24 mouse cellular contexts compared by ENCODE assay signal in the genomic region with DNA sequence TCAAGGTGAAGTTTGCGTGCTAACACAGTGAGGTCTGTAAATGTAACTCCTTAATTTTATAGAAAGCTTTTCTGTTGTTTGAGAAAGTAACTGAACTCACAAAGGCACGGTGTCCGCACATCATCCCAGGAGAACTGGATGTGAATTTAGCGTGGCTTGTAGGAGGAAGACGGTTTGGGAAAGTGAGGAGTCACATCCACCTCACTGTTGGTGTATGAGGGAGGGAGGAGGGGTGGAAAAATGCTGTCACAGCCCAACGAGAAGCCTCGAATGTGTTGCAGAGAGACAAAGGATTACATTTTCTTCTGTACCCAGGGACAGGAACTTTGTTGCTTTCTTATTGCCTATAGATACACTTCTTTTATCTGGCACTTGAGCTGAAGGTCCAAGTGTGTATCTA. TPM values are rescaled to one million over a fixed set of nuclear protein-coding genes. Genes with fewer than 3 reads are reported as not detected.
A peak's percentile ranks its signal among the peaks of the same experiment; 100 is the strongest.
DNase-seq lines count a peak whose midpoint lies in the region; ATAC-seq lines count a peak whose summit lies in the region.
"Had no signal": no experiment of that assay in that cellular context is flagged by ENCODE, and none has a peak within 500 bp of the region (broad histone marks: within the 10 kb centered on the region; RNA-seq: fewer than 3 reads in every experiment).

No protein-coding gene starts in this region.

- 0 out of 2 replicates have a peak overlapping the region, but pooled peaks have one; percentile 57 for H3K27ac ChIP-seq in heart, embryonic 12.5 days (ENCODE audit: poor library complexity, severe bottlenecking)
- peak overlapping the region; percentile 51; the same call in 1 of the 2 replicates for H3K27ac ChIP-seq in liver, embryonic 13.5 days
- H3K27ac ChIP-seq: embryonic facial prominence, embryonic 15.5 days; forebrain, embryonic 10.5 days; hindbrain, embryonic 13.5 days; hindbrain, postnatal 0 days had no signal

- H3K9me3 ChIP-seq in heart, embryonic 12.5 days (replicated peaks) = no peaks in the 10 kb centered on the region
- H3K9me3 ChIP-seq in liver, embryonic 13.5 days (replicated peaks) = no peaks in the 10 kb centered on the region
- H3K9me3 ChIP-seq: embryonic facial prominence, embryonic 15.5 days; forebrain, embryonic 10.5 days; G1E; hindbrain, embryonic 13.5 days had no signal

- intact Hi-C loops in heart, postnatal 36 days (cut with DNase I) = no loop called here

- no peaks in the 10 kb centered on the region for H3K27me3 ChIP-seq in heart, embryonic 12.5 days (replicated peaks)
- no peaks in the 10 kb centered on the region for H3K27me3 ChIP-seq in liver, embryonic 13.5 days
- H3K27me3 ChIP-seq: embryonic facial prominence, embryonic 15.5 days; hindbrain, embryonic 13.5 days had no signal

- H3K36me3 ChIP-seq in heart, embryonic 12.5 days = peaks cover 29% of the 10 kb centered on the region
- H3K36me3 ChIP-seq in liver, embryonic 13.5 days = peaks cover 55% of the 10 kb centered on the region

- H3K4me3 ChIP-seq in heart, embryonic 12.5 days = no peak overlapping the region
- H3K4me3 ChIP-seq in liver, embryonic 13.5 days (replicated peaks) = no peak overlapping the region
- H3K4me3 ChIP-seq: embryonic facial prominence, embryonic 15.5 days; erythroblast, embryonic 14.5 days; forebrain, embryonic 10.5 days; hindbrain, embryonic 13.5 days had no signal

- H3K4me2 ChIP-seq in heart, embryonic 12.5 days = no peak overlapping the region
- H3K4me2 ChIP-seq in liver, embryonic 13.5 days = no peak overlapping the region
- H3K4me2 ChIP-seq: embryonic facial prominence, embryonic 15.5 days; hindbrain, embryonic 13.5 days had no signal

- 62% methylated on average over 7 of the region's 7 CpGs for whole genome bisulfite sequencing in heart, embryonic 12.5 days
- WGBS in liver, embryonic 13.5 days (ENCODE audit: insufficient replicate concordance) = 77% methylated on average over 7 of the region's 7 CpGs

- H3K9ac ChIP-seq in heart, embryonic 12.5 days = no peak overlapping the region
- H3K9ac ChIP-seq in liver, embryonic 13.5 days = no peak overlapping the region
- H3K9ac ChIP-seq: embryonic facial prominence, embryonic 15.5 days; hindbrain, embryonic 13.5 days had no signal

- ATAC-seq in heart, embryonic 12.5 days (ENCODE audit: insufficient number of reproducible peaks, low FRiP score) = no peak
- ATAC-seq in liver, embryonic 13.5 days (ENCODE audit: low read depth) = no peak
- no peak for ATAC-seq in CD4-positive, CD25-positive, alpha-beta regulatory T cell, adult 4 months
- ATAC-seq: forebrain, embryonic 14.5 days; hindbrain, postnatal 0 days had no signal

- peaks cover 59% of the 10 kb centered on the region for H3K4me1 ChIP-seq in heart, embryonic 12.5 days (replicated peaks)
- peaks cover 52% of the 10 kb centered on the region for H3K4me1 ChIP-seq in liver, embryonic 13.5 days (replicated peaks)

- DNase-seq in heart, postnatal 36 days = no peak
- no peak for DNase-seq in liver, embryonic 13.5 days
- DNase-seq in liver = no peak
- DNase-seq in brain, adult 2 months (ENCODE audit: low read depth, low spot score) = peak; percentile 57
- peak; percentile 19 for DNase-seq in testis, postnatal 10 days (ENCODE audit: low spot score)
- DNase-seq: adrenal gland, adult 8-10 months; adrenal gland, postnatal 36 days; cerebellum, adult 11 months; cerebellum, adult 8-10 months; cerebellum, postnatal 14 days; embryo, embryonic 11 days; gastrocnemius, postnatal 10 days; heart, adult 18-20 months; heart, postnatal 4 days had no signal

RNA-seq across cellular contexts. Expression of a gene that starts 47.4 kb away (rescaled TPM):
- polyA plus RNA-seq in heart, embryonic 12.5 days (2016; fragmentation: Nextera tagmentation; extraction: Ambion mirVana) = 2.1 and 2.4 TPM in 2 replicates
- under 1 TPM; 0.11 to 0.17 TPM for total RNA-seq in heart, postnatal 36 days (2021)
- polyA plus RNA-seq in liver, embryonic 13.5 days (2015; fragmentation: Nextera tagmentation; extraction: Ambion mirVana) = 0.10 TPM in 2 replicates
- under 1 TPM in 1 of 2 experiments, not detected in 1; 0.15 TPM for polyA plus RNA-seq in CD4-positive, CD25-positive, alpha-beta regulatory T cell, adult 4 months (2017; shearing (Covaris generic))
- total RNA-seq: common myeloid progenitor, adult 5-6 weeks had no signal
- polyA plus RNA-seq: erythroblast, embryonic 14.5 days; G1E had no signal

Comparison
In these comparisons a context has a peak if more than half of its experiments do, and no peak if none do; other contexts are left out.
1. DNase-seq: peak in brain, adult 2 months (single experiment) and testis, postnatal 10 days (single experiment); none in heart, postnatal 36 days (0 of 2), liver, embryonic 13.5 days (single experiment) and liver (single experiment).